17 mouse cellular contexts compared by ENCODE assay signal in genomic region chr11:54718601-54719000, GRCm38 (mm10).
DNase-seq lines count a peak whose midpoint lies in the region; ATAC-seq and TF ChIP-seq lines count a peak whose summit lies in the region.
"Had no signal": no experiment of that assay in that cellular context is flagged by ENCODE, and none has a peak within 500 bp of the region (broad histone marks: within the 10 kb centered on the region; RNA-seq: fewer than 3 reads in every experiment).

No protein-coding gene starts in this region.

- ATAC-seq in hindbrain, embryonic 13.5 days (ENCODE audit: low FRiP score) = no peak
- no peak for ATAC-seq in hindbrain, embryonic 11.5 days (ENCODE audit: low FRiP score)

- TF ChIP-seq EP300 in CH12.LX (IDR thresholded peaks at IDR 0.05; ENCODE audit: low read length) = no peak

- TF ChIP-seq RAD21 in CH12.LX (IDR thresholded peaks at IDR 0.05; ENCODE audit: low read depth, low read length) = no peak

- H3K4me2 ChIP-seq in hindbrain, embryonic 13.5 days = no peak overlapping the region
- H3K4me2 ChIP-seq in hindbrain, embryonic 11.5 days (replicated peaks; ENCODE audit: low read depth, low read length) = no peak overlapping the region
- H3K4me2 ChIP-seq in CH12.LX (ENCODE audit: insufficient read depth, low read depth, poor library complexity, severe bottlenecking) = no peak overlapping the region
- H3K4me2 ChIP-seq: embryonic facial prominence, embryonic 15.5 days; limb, embryonic 13.5 days; liver, embryonic 15.5 days had no signal

- no peak for DNase-seq in hindbrain, embryonic 11.5 days (ENCODE audit: low spot score)
- DNase-seq in 3T3-L1 (ENCODE audit: low read depth, low spot score) = peak; percentile 14
- DNase-seq in CH12.LX (ENCODE audit: extremely low read depth) = no peak
- peak; percentile 12 for DNase-seq in adrenal gland, postnatal 25 days
- DNase-seq in liver = no peak
- DNase-seq in urinary bladder, postnatal 10 days (ENCODE audit: low spot score) = no peak
- DNase-seq: gastrocnemius, postnatal 14 days; kidney, adult 11 months; layer of hippocampus, postnatal 36 days; retina, postnatal 1 day; thymus, adult 2 months had no signal

- TF ChIP-seq CTCF in CH12.LX (conservative IDR thresholded peaks at IDR 0.05 in 1 of 2, IDR thresholded peaks at IDR 0.05 in 1 of 2; ENCODE audit: low read depth in 2 of 2, low read length in 2 of 2) = no peak

- dilution Hi-C loops in CH12.LX (cut with MboI; ENCODE audit: extremely low pct_ligation_motif_present, extremely low pct_unique_long_range_greater_than_20kb, low sequenced_read_pairs) = no loop called here

- H3K9ac ChIP-seq in hindbrain, embryonic 13.5 days = no peak overlapping the region
- H3K9ac ChIP-seq in hindbrain, embryonic 11.5 days (ENCODE audit: low read depth, low read length) = no peak overlapping the region
- no peak overlapping the region for H3K9ac ChIP-seq in CH12.LX (ENCODE audit: insufficient read depth, low read depth)
- H3K9ac ChIP-seq: embryonic facial prominence, embryonic 15.5 days; limb, embryonic 13.5 days; liver, embryonic 15.5 days had no signal

- no peak overlapping the region for H3K4me3 ChIP-seq in hindbrain, embryonic 13.5 days
- H3K4me3 ChIP-seq in hindbrain, embryonic 11.5 days (ENCODE audit: low read depth, low read length) = no peak overlapping the region
- H3K4me3 ChIP-seq in CH12.LX (replicated peaks in 1 of 3; ENCODE audit: low read depth in 2 of 3, low read length in 2 of 3, poor library complexity in 1 of 3) = no peak overlapping the region
- H3K4me3 ChIP-seq: embryonic facial prominence, embryonic 15.5 days; limb, embryonic 13.5 days; liver, embryonic 15.5 days; midbrain, embryonic 10.5 days had no signal

- H3K27me3 ChIP-seq in hindbrain, embryonic 13.5 days = no peaks in the 10 kb centered on the region
- no peaks in the 10 kb centered on the region for H3K27me3 ChIP-seq in hindbrain, embryonic 11.5 days (ENCODE audit: control insufficient read depth, insufficient read depth, low read length)
- no peaks in the 10 kb centered on the region for H3K27me3 ChIP-seq in CH12.LX (replicated peaks)
- H3K27me3 ChIP-seq: embryonic facial prominence, embryonic 15.5 days; limb, embryonic 13.5 days; liver, embryonic 15.5 days had no signal

- H3K27ac ChIP-seq in hindbrain, embryonic 13.5 days = 0 out of 2 replicates have a peak overlapping the region, but pooled peaks have one; percentile 40
- H3K27ac ChIP-seq in hindbrain, embryonic 11.5 days (ENCODE audit: low read depth, low read length) = no peak overlapping the region
- no peak overlapping the region for H3K27ac ChIP-seq in CH12.LX (ENCODE audit: insufficient read depth, low read depth)
- H3K27ac ChIP-seq: embryonic facial prominence, embryonic 15.5 days; limb, embryonic 13.5 days; liver, embryonic 15.5 days; macrophage; midbrain, embryonic 10.5 days had no signal

- H3K36me3 ChIP-seq in hindbrain, embryonic 13.5 days = peaks cover 66% of the 10 kb centered on the region
- peaks cover 11% of the 10 kb centered on the region; the same call in 1 of the 2 replicates for H3K36me3 ChIP-seq in hindbrain, embryonic 11.5 days (ENCODE audit: control insufficient read depth, insufficient read depth, low read length)
- peaks cover 62 to 88% of the 10 kb centered on the region in 2 experiments for H3K36me3 ChIP-seq in CH12.LX (replicated peaks in 1 of 2; ENCODE audit: control insufficient read depth in 1 of 2, insufficient read depth in 1 of 2, low read length in 1 of 2)

- WGBS in hindbrain, embryonic 13.5 days = 90% methylated on average over 3 of the region's 3 CpGs
- WGBS in hindbrain, embryonic 11.5 days = 91% methylated on average over 3 of the region's 3 CpGs

- H3K4me1 ChIP-seq in hindbrain, embryonic 13.5 days (replicated peaks) = peaks cover 5% of the 10 kb centered on the region; the same call in 1 of the 2 replicates
- H3K4me1 ChIP-seq in hindbrain, embryonic 11.5 days (replicated peaks; ENCODE audit: control insufficient read depth, insufficient read depth, low read length) = no peaks in the 10 kb centered on the region
- H3K4me1 ChIP-seq in CH12.LX (ENCODE audit: control insufficient read depth in 1 of 2, insufficient read depth in 2 of 2) = peaks cover 6 to 26% of the 10 kb centered on the region in 2 experiments; a peak in 2 of 4 replicates
- H3K4me1 ChIP-seq: embryonic facial prominence, embryonic 15.5 days; limb, embryonic 13.5 days; liver, embryonic 15.5 days; midbrain, embryonic 10.5 days had no signal

- no peak for TF ChIP-seq POLR2A in CH12.LX (IDR thresholded peaks at IDR 0.05; ENCODE audit: low read depth, low read length)

- H3K9me3 ChIP-seq in hindbrain, embryonic 13.5 days = no peaks in the 10 kb centered on the region
- H3K9me3 ChIP-seq in hindbrain, embryonic 11.5 days (ENCODE audit: control insufficient read depth, low read length) = no peaks in the 10 kb centered on the region
- no peaks in the 10 kb centered on the region for H3K9me3 ChIP-seq in CH12.LX (replicated peaks; ENCODE audit: low read length)
- H3K9me3 ChIP-seq: embryonic facial prominence, embryonic 15.5 days; limb, embryonic 13.5 days; liver, embryonic 15.5 days had no signal

- in situ Hi-C loops in CH12.LX (cut with MboI; ENCODE audit: low pct_ligation_motif_present, low pct_unique_long_range_greater_than_20kb, low sequenced_read_pairs) = no loop called here

- H3K79me2 ChIP-seq in CH12.LX (replicated peaks; ENCODE audit: control insufficient read depth, extremely low read depth, insufficient read depth, poor library complexity, severe bottlenecking) = no peaks in the 10 kb centered on the region

TF ChIP-seq in CH12.LX, 34 proteins besides CTCF, POLR2A, EP300 and RAD21:
- TF ChIP-seq JUN (IDR thresholded peaks at IDR 0.05; ENCODE audit: insufficient read depth, low read depth, low read length) = no peak
- TF ChIP-seq ETS1 (conservative IDR thresholded peaks at IDR 0.05; ENCODE audit: low read depth, low read length) = no peak
- no peak for TF ChIP-seq JUND (conservative IDR thresholded peaks at IDR 0.05; ENCODE audit: low read depth, low read length)
- no peak for TF ChIP-seq CHD2 (IDR thresholded peaks at IDR 0.05; ENCODE audit: low read length)
- TF ChIP-seq CHD1 (IDR thresholded peaks at IDR 0.05; ENCODE audit: low read depth, low read length) = no peak
- 0 out of 2 replicates have a peak, but pooled peaks have one; percentile 30 for TF ChIP-seq ZMIZ1 (IDR thresholded peaks at IDR 0.05; ENCODE audit: low read depth, low read length)
- TF ChIP-seq MXI1 (IDR thresholded peaks at IDR 0.05; ENCODE audit: low read depth, low read length) = no peak
- TF ChIP-seq POLR2AphosphoS2 (IDR thresholded peaks at IDR 0.05; ENCODE audit: low read depth, low read length) = no peak
TF ChIP-seq in CH12.LX: peak in this region for 1.

Comparison
In these comparisons a context has a peak if more than half of its experiments do, and no peak if none do; other contexts are left out.
1. DNase-seq: peak in 3T3-L1 (single experiment) and adrenal gland, postnatal 25 days (single experiment); none in hindbrain, embryonic 11.5 days (single experiment), CH12.LX (single experiment), liver (single experiment) and urinary bladder, postnatal 10 days (single experiment).